Mouse (Mus musculus): Measurements from ENCODE around the gene Serinc5. TPM values are rescaled to one million over a fixed set of nuclear protein-coding genes. Genes with fewer than 3 reads are reported as not detected.

Gene Serinc5
- polyA plus RNA-seq, 1 experiment from 2014 or later: 12.4 TPM

DNA sequence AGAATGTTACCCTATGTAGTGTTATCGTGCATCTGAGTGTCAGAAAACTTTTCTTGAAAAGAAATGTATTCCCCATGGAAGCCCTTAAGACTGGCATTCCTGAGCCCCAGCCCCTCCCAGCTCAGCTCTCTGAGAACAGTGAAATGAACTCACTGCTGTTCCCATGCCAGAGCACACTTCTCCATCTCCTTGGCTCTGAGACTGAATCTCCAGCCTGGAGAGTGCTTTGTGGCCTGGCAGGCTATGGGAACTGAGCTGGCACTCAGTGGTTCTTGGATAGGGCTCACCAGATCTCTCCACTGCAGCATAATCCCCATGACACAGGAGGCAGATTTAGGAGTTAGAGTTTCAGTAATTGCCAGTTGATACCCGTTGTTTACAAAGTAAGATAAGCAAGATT is 36.8 kb downstream of the Serinc5 start:
- 67% methylated on average over 2 of the region's 2 CpGs for WGBS
- Histone ChIP-seq H3K4me1 (peaks cover 11% of the 10 kb centered on the region; the same call in 1 of the 2 replicates), H3K27ac (no peak overlapping the region), H3K27me3 (no peaks in the 10 kb centered on the region), H3K4me3 (no peak overlapping the region), H3K9me3 (no peaks in the 10 kb centered on the region), H3K9ac (no peak overlapping the region), H3K4me2 (replicated peaks) (no peak overlapping the region), H3K36me3 (no peaks in the 10 kb centered on the region)
- no peak for ATAC-seq (ENCODE audit: insufficient number of reproducible peaks, insufficient read depth, low FRiP score, low TSS enrichment)

DNA sequence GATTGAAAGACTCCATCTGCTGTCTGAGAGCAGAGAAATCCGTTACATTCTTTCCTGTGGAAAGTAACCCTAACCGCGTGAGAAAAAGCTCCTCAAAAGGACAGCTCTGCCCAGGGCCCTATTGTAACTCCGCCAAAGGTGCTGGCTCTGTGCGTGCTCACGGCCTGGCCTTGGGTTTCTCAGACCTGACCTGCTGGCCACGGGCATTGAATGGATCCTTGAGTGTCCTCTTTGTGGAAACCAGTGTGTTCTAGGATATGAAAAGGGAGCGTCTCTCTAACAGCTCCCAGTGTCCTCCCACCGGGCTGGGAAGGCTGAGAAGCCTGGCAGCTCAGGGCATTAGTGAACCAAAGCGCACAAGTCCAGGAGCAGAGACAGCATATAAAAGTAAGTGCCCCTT is 38.2 kb downstream of the Serinc5 start:
- Histone ChIP-seq H3K27me3 (no peaks in the 10 kb centered on the region), H3K9me3 (no peaks in the 10 kb centered on the region), H3K27ac (no peak overlapping the region), H3K4me1 (peaks cover 17% of the 10 kb centered on the region; the same call in 1 of the 2 replicates), H3K9ac (no peak overlapping the region), H3K4me2 (replicated peaks) (no peak overlapping the region), H3K4me3 (no peak overlapping the region), H3K36me3 (no peaks in the 10 kb centered on the region)
- ATAC-seq (ENCODE audit: insufficient number of reproducible peaks, insufficient read depth, low FRiP score, low TSS enrichment): no peak
- WGBS: 86% methylated on average over 10 of the region's 10 CpGs

DNA sequence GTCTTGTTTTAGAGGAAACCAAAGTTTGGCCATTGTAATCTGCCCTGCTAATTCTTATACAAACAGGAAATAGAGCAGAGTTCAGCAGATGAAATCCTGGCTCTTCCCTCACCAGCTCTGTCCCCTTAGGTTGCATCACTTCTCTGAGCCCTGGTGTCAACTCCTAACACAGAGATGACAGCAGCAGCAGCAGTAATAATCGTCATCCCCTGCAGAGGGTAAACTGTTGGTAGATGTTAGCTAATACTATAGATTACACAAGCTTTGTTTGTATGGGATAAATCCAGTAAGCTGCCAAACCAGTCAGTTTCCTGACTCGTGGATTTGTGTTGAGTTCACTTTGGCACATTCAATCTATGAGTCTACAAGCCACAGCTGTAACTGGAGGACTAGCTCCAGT is 40.1 kb downstream of the Serinc5 start:
- H3K4me2 ChIP-seq (replicated peaks): no peak overlapping the region
- H3K9me3 ChIP-seq: no peaks in the 10 kb centered on the region
- peaks cover 9% of the 10 kb centered on the region; the same call in 1 of the 2 replicates for H3K4me1 ChIP-seq
- no peaks in the 10 kb centered on the region for H3K36me3 ChIP-seq
- no peak overlapping the region for H3K4me3 ChIP-seq
- no peaks in the 10 kb centered on the region for H3K27me3 ChIP-seq
- no peak overlapping the region for H3K27ac ChIP-seq
- no peak for ATAC-seq (ENCODE audit: insufficient number of reproducible peaks, insufficient read depth, low FRiP score, low TSS enrichment)
- no peak overlapping the region for H3K9ac ChIP-seq
- WGBS: 57% methylated on average over 2 of the region's 2 CpGs

DNA sequence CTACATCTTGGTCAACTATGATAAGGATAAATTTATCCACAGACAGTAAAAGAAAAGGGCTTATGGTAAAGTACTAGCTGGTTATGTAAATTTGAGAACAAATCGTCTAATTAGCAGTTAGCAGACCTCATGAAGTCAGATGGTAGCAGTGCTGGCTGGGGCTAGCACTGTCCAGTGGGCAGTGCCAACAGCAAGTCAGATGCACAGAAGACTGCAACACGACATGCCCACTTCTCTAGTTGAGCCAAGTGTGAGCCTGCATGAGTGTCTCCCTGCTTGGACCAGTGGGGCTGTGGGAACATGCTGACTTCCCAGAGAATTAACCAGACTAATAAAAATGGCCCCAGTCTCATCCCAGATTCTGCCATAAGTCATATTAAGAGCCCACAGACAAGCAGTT is 41.6 kb downstream of the Serinc5 start:
- ATAC-seq (ENCODE audit: insufficient number of reproducible peaks, insufficient read depth, low FRiP score, low TSS enrichment): no peak
- Histone ChIP-seq H3K4me3 (no peak overlapping the region), H3K4me1 (peaks cover 9% of the 10 kb centered on the region; the same call in 1 of the 2 replicates), H3K9ac (no peak overlapping the region), H3K9me3 (no peaks in the 10 kb centered on the region), H3K36me3 (no peaks in the 10 kb centered on the region), H3K27me3 (no peaks in the 10 kb centered on the region), H3K4me2 (replicated peaks) (no peak overlapping the region), H3K27ac (no peak overlapping the region)
- 78% methylated on average over 2 of the region's 2 CpGs for WGBS

DNA sequence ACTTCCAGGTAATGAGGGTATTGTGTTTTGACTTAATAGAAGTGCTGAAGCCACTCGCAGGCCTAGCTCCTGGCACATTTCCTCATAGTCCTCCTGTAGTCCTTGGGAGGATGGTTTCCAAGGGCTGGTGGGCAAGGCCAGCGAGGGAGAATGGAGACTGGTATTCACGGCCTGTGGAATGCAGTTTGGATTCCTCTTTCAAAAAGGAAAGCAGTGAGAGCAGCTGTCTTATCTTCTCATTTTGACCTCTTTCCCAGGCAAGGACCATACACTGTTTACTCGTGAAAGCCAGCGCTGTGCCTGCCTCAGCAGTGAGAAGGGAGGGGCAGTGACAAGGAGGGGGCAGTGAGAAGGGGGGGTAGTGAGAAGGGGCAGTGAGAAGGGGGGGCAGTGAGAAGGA is 42.4 kb downstream of the Serinc5 start:
- Histone ChIP-seq H3K27ac (no peak overlapping the region), H3K4me2 (replicated peaks) (no peak overlapping the region), H3K4me3 (no peak overlapping the region), H3K27me3 (no peaks in the 10 kb centered on the region), H3K9me3 (no peaks in the 10 kb centered on the region), H3K9ac (no peak overlapping the region), H3K36me3 (no peaks in the 10 kb centered on the region), H3K4me1 (peaks cover 10% of the 10 kb centered on the region; the same call in 1 of the 2 replicates)
- no peak for ATAC-seq (ENCODE audit: insufficient number of reproducible peaks, insufficient read depth, low FRiP score, low TSS enrichment)
- 32% methylated on average over 5 of the region's 5 CpGs for WGBS

DNA sequence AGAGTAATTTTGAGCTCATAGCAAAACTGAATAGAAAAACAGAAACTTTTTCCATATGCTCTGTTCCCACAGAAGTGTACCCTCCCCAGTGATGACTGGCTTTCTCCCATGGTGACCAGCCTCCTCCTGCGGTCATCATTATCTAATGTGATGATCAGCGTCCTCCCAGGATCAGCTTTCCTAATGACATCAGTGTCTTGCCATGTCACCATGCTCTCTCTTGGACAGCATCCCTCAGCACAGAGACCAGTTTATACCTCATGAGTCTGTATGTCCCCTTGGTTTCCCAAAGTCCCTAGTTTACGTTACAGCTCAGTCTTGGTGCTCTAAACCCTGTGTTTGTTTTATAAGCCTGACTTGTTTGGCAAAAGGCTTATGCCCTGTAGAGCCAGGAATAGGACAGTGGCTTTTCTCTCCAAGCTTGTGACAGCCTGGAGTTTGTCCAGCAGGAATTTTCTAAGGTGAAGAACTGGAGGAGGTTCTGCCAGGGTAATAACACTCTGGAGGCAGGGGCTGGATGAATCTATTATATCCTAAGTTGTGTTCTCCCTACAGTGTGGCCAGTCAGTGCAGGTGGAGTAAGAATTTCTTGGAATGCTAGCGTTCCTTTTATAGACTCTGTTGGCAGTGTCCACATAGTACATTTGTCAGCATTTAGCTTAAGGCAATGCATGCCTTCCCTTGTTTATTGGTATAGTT is 46.1 kb downstream of the Serinc5 start:
- Histone ChIP-seq H3K4me2 (replicated peaks) (no peak overlapping the region), H3K9ac (no peak overlapping the region), H3K9me3 (no peaks in the 10 kb centered on the region), H3K4me1 (peaks cover 11% of the 10 kb centered on the region; the same call in 1 of the 2 replicates), H3K36me3 (peaks cover 6% of the 10 kb centered on the region; the same call in 1 of the 2 replicates), H3K27ac (no peak overlapping the region), H3K4me3 (no peak overlapping the region), H3K27me3 (no peaks in the 10 kb centered on the region)
- ATAC-seq (ENCODE audit: insufficient number of reproducible peaks, insufficient read depth, low FRiP score, low TSS enrichment): no peak
- WGBS: 72% methylated on average over 4 of the region's 4 CpGs

DNA sequence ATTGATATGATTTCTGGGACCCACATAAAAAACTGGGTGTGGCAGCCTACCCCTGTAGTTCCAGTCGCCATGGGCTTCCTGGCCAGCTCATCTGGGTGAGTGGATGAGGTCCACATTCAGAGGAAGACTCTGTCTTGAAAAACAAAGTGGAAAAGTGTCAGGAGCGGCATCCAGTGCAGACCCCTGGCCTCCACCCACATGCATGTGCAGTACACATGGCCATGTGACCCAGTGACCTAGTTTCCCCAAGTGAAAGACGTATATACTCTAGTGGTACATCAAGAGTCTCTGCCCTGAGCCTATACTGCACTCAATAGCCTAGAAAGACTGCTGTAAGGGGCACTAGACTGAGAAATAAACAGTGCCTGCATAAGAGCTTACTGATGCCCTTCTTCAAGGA is 48.7 kb downstream of the Serinc5 start:
- H3K27me3 ChIP-seq: no peaks in the 10 kb centered on the region
- H3K27ac ChIP-seq: no peak overlapping the region
- no peak for ATAC-seq (ENCODE audit: insufficient number of reproducible peaks, insufficient read depth, low FRiP score, low TSS enrichment)
- peaks cover 6% of the 10 kb centered on the region; the same call in 1 of the 2 replicates for H3K36me3 ChIP-seq
- H3K4me3 ChIP-seq: no peak overlapping the region
- WGBS: 76% methylated on average over 3 of the region's 3 CpGs
- no peak overlapping the region for H3K9ac ChIP-seq
- no peak overlapping the region for H3K4me2 ChIP-seq (replicated peaks)
- no peaks in the 10 kb centered on the region for H3K9me3 ChIP-seq
- peaks cover 7% of the 10 kb centered on the region; the same call in 1 of the 2 replicates for H3K4me1 ChIP-seq

DNA sequence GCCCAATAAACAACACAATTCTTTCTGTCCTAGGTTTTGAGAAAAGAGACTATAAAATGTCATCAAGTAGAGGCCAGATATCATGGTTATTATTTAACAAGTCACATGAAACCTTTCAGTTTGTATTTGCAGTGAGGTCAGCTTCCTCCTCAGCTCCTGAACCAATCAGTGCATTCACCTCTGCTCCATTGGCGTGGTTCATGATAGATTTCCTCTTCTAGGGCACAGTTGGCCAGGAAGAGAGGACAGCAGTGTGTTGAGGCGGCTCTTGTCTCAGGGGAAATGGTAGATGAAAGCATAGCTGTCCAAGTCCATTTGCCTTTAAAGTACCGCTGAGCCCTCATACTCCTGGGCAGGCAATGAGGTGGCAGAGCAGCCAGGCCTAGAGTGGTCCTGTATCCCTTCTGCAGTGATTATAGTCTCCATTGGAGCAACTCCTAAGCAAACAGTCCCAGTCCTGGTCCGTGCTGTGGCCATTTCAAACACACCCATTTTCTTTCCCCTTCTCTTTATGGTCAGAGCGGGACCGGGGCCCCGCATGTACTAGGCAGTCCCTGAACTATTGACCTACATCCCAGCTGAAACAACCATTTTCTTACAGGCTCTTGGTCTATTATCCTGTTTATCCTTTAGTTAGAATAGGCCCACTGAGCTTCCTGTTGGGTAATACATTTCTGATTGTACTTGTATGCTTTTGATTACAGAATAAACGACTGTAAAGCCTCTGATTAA is 51.8 kb downstream of the Serinc5 start:
- no peaks in the 10 kb centered on the region for H3K27me3 ChIP-seq
- no peaks in the 10 kb centered on the region for H3K9me3 ChIP-seq
- H3K4me3 ChIP-seq: no peak overlapping the region
- H3K9ac ChIP-seq: no peak overlapping the region
- H3K27ac ChIP-seq: no peak overlapping the region
- H3K36me3 ChIP-seq: peaks cover 6% of the 10 kb centered on the region; the same call in 1 of the 2 replicates
- 52% methylated on average over 8 of the region's 8 CpGs for WGBS
- H3K4me2 ChIP-seq (replicated peaks): no peak overlapping the region
- peaks cover 7% of the 10 kb centered on the region; the same call in 1 of the 2 replicates for H3K4me1 ChIP-seq
- ATAC-seq (ENCODE audit: insufficient number of reproducible peaks, insufficient read depth, low FRiP score, low TSS enrichment): no peak

DNA sequence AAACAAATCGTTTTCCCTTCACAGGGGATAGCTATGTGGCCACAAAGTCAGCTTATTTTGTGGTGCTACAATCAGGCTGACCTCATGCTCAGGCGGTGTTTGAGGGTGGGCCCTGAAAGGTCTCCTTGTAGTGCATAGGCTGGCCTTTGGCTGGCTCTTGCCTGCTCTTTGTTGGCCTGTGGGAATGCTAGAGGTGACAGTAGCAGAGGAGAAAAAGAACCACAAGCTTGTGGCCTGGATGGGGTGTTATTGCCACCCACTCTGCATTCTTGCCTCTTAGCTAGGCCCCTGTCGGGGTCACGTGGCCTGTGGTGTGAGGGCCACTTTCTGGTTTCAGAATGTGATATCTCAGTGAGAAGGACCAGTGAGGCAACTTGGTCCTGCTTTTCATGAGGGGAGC is 54.1 kb downstream of the Serinc5 start:
- H3K27me3 ChIP-seq: no peaks in the 10 kb centered on the region
- no peak overlapping the region for H3K9ac ChIP-seq
- H3K27ac ChIP-seq: no peak overlapping the region
- H3K9me3 ChIP-seq: no peaks in the 10 kb centered on the region
- WGBS: 80% methylated on average over 4 of the region's 4 CpGs
- H3K4me2 ChIP-seq (replicated peaks): no peak overlapping the region
- 0 out of 2 replicates have a peak, but pooled peaks cover 2% of the 10 kb centered on the region for H3K4me1 ChIP-seq
- ATAC-seq (ENCODE audit: insufficient number of reproducible peaks, insufficient read depth, low FRiP score, low TSS enrichment): no peak
- H3K4me3 ChIP-seq: no peak overlapping the region
- peaks cover 6% of the 10 kb centered on the region; the same call in 1 of the 2 replicates for H3K36me3 ChIP-seq

DNA sequence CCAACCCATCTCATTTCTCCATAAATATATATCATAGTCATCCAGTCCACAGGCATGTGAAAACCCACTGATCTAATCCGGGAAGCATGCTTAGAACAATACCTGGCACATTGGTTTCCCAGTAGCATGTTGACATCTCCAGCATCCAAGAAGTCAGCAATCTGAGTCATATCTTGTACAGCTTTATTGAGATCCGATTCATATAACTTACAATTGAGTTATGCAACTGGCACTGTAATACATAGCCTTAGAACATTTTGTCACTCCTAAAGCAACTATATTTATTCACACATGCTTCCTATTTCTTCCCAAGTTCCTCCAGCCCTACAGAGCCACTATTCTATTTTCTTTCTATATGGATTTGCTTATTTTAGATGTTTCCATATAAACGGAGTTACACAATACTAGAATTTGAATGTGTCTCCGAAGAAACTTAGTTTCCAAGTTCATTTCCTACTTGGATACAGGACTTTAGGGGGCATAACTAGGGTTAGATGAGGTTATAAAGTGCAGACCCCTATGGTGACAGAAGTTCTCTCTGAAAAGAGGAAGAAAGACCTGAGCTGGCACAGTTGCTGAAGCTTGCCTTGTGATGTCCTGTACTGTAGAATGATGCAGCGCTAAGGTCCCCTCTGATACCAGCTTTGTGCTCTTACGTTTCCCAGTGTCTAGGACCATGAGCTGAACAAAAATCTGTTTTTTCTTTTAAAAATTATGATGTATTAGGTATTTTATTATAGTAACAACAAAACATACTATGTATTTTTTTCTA is 57.5 kb downstream of the Serinc5 start:
- H3K27me3 ChIP-seq: no peaks in the 10 kb centered on the region
- ATAC-seq (ENCODE audit: insufficient number of reproducible peaks, insufficient read depth, low FRiP score, low TSS enrichment): no peak
- H3K9ac ChIP-seq: no peak overlapping the region
- no peak overlapping the region for H3K4me3 ChIP-seq
- no peaks in the 10 kb centered on the region for H3K4me1 ChIP-seq
- H3K27ac ChIP-seq: no peak overlapping the region
- no peak overlapping the region for H3K4me2 ChIP-seq (replicated peaks)
- 92% methylated on average over 6 of the region's 6 CpGs for WGBS
- no peaks in the 10 kb centered on the region for H3K36me3 ChIP-seq
- H3K9me3 ChIP-seq: no peaks in the 10 kb centered on the region

DNA sequence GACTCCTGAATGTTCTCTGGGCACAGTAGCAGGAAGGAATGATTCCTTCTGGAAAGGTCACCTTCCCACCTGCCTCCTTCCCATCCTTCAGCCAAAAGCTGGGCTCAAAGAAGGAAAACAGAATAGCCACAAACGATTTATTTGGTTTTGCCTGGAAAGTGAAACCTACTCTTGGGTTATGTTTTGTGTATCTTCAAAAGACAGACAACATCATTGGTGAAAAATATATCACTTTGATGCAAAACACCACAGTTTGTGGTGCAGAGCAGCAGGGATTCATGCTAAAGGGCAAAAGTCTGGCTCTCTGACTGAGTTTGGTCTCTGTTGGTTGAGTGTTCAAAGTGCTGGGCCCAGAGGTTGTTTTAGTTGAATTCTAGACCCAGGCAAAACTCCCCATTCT is 60.8 kb downstream of the Serinc5 start:
- no peak for ATAC-seq (ENCODE audit: insufficient number of reproducible peaks, insufficient read depth, low FRiP score, low TSS enrichment)
- H3K4me1 ChIP-seq: peaks cover 15% of the 10 kb centered on the region
- WGBS: 80% methylated on average over 1 of the region's 1 CpGs
- no peaks in the 10 kb centered on the region for H3K36me3 ChIP-seq
- no peak overlapping the region for H3K4me3 ChIP-seq
- no peaks in the 10 kb centered on the region for H3K27me3 ChIP-seq
- no peak overlapping the region for H3K9ac ChIP-seq
- no peaks in the 10 kb centered on the region for H3K9me3 ChIP-seq
- H3K27ac ChIP-seq: no peak overlapping the region
- no peak overlapping the region for H3K4me2 ChIP-seq (replicated peaks)
